Mouse (Mus musculus) naive thymus-derived CD4-positive, alpha-beta T cell, adult 2 months (primary cell): ENCODE results near the gene Pdcd2l.
A peak's percentile ranks its signal among the peaks of the same experiment; 100 is the strongest.

Experiments
- DNase-seq: peaks from one replicate; pipeline ENCODE4 v3.0.0-alpha.2; 2011; ENCODE audit warnings: low read depth

The Pdcd2l gene

GRCm38 (mm10) chr7:34196132-34197128 is at the start of gene Pdcd2l:
TSS of gene Pdcd2l (minus strand) at chr7:34196661.
- peak; percentile 93 for DNase-seq

GRCm38 (mm10) chr7:34242176-34242575 is 45.7 kb upstream of the Pdcd2l start:
- no peak for DNase-seq

DNA sequence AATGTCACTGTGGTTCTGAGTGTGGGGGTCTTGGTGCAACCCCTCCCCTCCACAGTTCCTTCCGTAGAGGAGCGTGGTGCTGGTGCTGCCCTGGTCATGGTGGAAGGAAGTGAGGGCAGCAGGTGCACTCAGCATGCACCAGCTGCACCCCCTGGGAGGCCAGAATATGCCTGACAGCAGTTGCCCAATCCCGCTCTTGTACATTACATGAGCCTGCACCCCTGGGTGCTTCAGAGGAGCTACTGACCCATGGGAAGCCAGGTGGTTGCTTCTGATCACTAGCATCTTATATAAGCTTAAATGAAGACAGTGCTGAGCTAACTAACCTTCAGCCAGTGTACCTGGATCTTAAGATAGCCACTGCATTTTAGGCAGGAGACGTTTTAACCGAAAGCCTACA is 41.6 kb upstream of the Pdcd2l start:
- DNase-seq: no peak

- no peak for DNase-seq
Observed at GRCm38 (mm10) chr7:34235602-34236001, 39.1 kb upstream of the Pdcd2l start.

DNA sequence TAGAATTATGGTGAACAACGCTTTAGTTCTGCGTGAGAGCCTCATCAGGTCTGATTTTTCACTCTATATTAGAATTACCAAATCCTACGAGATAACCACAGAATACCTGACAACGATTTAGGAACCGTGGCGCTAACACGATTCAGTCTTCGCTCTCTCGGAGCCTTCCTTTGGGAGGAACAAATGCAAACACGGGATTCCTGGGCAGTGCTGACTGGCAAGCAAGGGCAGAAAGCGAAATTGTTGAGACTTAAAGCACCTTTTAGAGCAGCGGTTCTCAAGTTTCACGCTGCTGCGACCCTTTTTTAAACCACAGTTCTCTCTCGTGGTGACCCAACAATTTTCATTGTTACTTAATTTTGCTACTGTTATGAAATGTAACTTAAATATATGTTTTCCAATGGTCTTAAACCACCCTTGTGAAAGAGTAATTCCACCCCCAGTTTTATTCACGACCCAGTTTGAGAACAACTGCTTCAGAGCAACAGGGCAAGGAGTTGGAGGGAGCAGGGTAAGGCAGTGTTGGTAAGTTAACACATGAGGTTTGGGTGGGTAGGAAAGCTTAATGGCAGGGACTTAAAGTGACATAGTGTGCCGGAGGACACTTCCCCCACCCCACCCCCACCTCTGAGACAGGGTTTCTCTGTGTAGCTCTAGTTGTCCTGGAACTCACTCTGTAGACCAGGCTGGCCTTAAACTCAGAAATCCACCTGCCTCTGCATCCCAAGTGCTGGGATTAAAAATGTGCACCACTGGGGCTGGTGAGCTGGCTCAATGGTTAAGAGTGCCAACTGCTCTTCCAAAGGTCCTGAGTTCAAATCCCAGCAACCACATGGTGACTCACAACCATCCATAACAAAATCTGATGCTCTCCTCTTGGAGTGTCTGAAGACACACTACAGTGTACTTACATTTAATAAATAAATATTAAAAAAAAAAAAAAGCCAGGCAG is 38.4 kb upstream of the Pdcd2l start:
- DNase-seq: no peak

DNA sequence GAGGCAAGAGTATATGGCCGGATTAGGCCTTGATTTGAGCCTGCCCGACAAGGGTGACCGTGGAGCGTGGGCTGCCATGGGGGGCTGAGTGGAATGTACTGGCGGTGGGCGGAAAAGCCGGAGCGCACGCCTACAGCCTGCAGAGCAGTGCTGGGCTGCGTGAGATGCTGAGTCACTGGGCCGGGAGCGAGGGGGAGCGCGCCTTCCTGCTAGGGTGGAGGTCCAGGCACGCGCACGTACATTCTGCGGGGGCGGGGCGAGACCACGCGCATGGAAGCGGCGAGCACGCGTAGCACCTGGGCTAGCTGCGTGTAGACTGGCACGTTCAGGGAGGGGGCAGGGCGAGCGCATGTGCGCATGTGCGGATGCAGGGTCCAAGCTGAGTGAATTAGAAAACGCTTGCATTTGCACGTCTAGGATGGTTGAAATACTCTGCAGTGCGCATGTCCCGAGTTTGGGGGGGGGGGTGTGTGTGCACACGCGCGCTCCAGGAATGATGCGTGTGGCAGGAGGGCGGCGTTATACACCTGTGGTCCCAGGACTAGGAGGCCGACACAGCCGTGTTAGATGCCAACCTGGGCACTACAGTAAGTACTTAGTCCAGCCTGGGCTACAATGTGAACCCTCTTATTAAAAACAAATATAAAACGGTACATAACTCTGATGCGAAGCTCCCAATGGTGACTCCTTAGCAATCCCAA is 37.6 kb upstream of the Pdcd2l start:
- DNase-seq: peak; percentile 99

GRCm38 (mm10) chr7:34232785-34233725 is 36.6 kb upstream of the Pdcd2l start:
- DNase-seq: no peak

DNA sequence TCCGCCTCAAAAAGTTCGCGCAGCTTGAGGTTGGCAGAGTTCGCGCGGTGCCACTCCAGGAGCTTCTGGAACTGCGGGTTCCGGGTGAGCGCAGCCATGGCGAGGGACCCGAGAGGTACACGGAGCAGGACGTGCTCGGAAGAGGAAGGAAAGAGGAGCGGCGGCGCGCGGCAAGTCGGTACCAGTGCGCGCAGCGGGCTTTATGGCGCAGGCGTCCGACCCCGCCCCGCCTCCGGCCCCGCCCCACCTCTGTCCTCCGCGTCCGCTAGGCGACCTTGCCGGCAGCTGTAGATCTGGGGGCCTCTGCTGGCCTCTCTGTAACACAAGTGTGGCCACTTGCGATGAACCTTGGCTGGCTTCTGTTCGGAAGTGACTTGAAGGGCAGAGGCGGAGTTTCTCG is 33.7 kb upstream of the Pdcd2l start, which contains the start of gene Gpi1:
Gene Gpi1 (minus strand): TSS at position 221 of the 400 bp plus-strand sequence.
- peak; percentile 90 for DNase-seq

- no peak for DNase-seq
Observed at GRCm38 (mm10) chr7:34229691-34230111, 33.2 kb upstream of the Pdcd2l start.

DNA sequence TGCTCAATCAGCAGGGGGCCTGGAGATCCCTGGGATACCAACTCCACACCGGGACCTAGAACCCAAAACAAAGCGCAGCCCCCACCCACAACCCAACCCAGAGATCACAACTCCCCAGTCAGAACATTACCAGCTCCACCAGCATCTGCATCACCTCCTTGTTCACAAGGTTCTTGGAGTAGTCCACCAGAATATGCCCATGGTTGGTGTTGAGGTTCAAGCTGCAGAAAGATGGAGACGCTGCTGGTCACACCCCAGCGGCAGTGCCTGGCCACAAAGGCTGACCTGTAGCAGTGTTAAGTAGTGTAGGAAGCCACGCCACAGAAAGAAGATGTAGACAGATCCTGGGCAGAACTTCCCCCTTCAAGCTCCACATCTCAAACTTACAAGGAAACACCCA is 32.7 kb upstream of the Pdcd2l start:
- no peak for DNase-seq

GRCm38 (mm10) chr7:34228641-34229040 is 32.2 kb upstream of the Pdcd2l start:
- no peak for DNase-seq

DNA sequence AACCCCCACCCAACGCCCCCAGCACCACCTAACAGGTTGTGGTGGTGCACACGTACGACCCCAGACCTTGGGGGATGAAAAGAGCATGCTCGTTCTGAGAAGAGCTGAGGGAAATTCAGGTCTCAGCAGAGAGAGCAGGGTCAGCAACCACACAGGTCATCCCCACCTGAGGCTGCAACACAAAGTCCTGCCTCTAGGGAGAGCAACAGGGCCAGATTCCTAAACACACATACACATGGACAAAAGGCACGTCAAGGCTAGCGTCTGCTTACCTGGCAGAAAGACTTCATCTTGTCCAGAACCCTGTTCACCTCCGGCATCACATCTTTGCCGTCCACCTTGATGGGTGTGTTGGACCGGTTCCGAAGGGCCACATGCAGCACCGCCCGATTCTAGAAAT is 30.4 kb upstream of the Pdcd2l start:
- no peak for DNase-seq

- no peak for DNase-seq
Observed at GRCm38 (mm10) chr7:34226086-34226485, 29.6 kb upstream of the Pdcd2l start.

DNA sequence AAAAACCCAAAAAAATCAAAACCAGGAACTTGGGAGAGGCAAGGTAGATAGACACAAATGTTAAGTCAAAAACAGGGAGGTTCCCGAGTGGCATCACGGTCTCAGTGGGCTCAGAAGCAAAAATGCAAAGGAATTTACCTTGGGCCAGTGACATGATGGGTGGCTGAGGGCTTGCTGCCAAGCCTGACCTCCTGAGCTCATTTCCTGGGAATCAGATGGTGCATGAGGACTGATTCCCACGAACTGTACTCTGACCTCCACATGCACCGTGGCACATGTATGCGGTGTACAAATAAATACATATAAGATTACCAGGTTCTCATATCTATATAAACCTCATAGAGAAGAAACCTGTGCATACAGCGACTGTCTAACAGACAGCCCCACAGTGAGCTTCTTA is 27.8 kb upstream of the Pdcd2l start:
- no peak for DNase-seq

DNA sequence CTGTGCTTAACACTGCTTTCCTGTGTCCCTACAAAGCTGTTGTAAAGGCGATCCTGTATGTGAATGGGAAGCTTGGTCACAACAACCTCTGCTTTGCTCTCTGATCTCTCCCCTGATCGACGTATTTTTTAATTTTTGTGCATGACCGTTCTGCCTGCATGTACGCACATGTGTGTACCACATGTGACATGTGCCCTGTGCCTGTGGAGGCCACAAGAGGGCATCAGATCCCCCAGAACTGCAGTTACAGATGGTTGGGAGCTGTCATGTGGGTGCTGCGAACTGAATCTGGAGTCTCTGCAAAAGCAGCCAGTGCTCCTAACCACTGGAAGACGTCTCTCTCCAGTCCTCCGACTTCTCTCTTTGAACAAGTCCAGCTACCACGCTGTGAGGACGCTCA is 25.9 kb upstream of the Pdcd2l start:
- DNase-seq: no peak

DNA sequence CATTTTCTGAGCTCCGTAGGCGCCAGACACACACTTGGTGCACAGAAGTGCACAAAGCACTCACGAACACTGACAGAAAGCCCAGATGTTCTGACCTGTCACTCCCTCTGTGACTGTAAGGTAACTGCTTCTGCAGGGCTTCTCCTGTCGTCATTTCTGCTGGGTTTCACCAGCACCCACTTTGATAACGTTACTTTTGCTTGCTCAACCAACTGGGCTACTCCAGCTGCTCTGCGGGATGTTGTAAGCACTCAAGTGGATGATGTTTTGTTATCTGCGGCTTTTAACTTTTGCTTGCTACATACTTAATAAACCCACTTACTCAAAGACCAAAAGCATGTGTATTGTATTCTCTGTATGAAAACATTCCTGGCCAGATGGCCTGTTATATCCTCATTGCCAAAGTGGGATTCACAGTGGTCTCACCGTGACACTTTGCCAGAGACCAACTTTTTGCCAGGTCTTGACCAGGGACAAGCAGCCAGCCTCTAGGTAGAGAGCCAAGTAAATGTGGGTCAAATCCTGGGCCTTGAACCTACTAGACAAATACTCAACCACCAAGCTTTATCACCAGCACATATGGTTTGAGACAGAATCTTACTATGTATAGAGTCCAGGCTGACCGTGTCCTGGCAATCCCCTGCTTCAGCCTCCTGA is 25.3 kb upstream of the Pdcd2l start:
- no peak for DNase-seq

DNA sequence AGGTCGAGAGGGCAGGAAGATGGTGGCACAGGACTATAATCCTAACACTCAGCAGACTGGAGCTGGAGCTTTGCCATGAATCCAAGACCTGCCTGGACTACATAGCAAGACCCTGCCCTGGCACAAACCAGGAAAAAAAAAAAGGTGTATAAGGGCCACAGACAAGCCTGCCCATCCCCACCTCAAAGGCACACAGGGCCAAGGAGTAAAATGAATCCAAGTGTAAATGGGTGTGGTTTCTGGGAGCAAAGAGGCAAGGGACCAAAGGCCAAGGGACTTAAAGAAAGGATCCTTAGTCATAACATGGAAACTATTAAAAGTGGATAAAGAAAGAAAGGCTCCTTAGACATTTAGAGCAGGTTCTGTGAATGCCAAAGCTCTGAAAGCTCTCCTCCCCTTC is 22.0 kb upstream of the Pdcd2l start:
- no peak for DNase-seq

- DNase-seq: no peak
Observed at GRCm38 (mm10) chr7:34216474-34216873, 20.0 kb upstream of the Pdcd2l start.

DNA sequence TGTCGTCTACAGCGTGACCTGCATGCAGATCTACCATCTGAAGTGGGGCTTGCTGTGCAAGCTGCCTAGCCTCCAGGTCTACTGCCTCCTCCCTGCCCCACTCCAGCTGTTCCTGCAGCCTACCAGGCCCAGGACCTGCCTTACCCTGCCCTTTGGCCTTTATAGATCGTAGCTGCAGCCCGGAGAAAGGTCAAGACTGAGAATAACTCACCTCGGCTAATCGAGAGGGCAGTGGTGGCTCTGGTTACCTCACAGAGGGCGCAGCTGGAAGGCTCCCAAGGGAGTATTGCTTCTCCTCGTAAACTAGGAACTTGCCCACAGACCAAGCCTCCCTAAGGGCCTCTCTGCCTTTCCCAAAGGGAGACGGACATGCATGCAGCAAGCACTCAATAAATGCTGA is 19.0 kb upstream of the Pdcd2l start:
- DNase-seq: no peak

- DNase-seq: no peak
Observed at GRCm38 (mm10) chr7:34214644-34215043, 18.2 kb upstream of the Pdcd2l start.
